ENCODE assay signal across 14 mouse cellular contexts in genomic region chr2:127919740-127920139, GRCm38 (mm10).
"Had no signal": no experiment of that assay in that cellular context is flagged by ENCODE, and none has a peak within 500 bp of the region (broad histone marks: within the 10 kb centered on the region; RNA-seq: fewer than 3 reads in every experiment).

No protein-coding gene starts in this region.

- H3K27me3 ChIP-seq: limb, embryonic 13.5 days; midbrain, embryonic 13.5 days had no signal

- H3K4me2 ChIP-seq: limb, embryonic 13.5 days; liver, embryonic 13.5 days; midbrain, embryonic 13.5 days had no signal

- H3K27ac ChIP-seq: limb, embryonic 10.5 days; limb, embryonic 13.5 days; liver, embryonic 13.5 days; midbrain, embryonic 10.5 days; midbrain, embryonic 13.5 days had no signal

- ATAC-seq: intestine, postnatal 0 days; midbrain, embryonic 13.5 days; midbrain, embryonic 16.5 days had no signal

- H3K4me3 ChIP-seq: limb, embryonic 10.5 days; limb, embryonic 13.5 days; liver, embryonic 13.5 days; megakaryocyte, embryonic 14.5 days; midbrain, embryonic 10.5 days; midbrain, embryonic 13.5 days; myocyte had no signal

- H3K9me3 ChIP-seq: limb, embryonic 10.5 days; limb, embryonic 13.5 days; liver, embryonic 13.5 days; megakaryocyte, embryonic 14.5 days; midbrain, embryonic 10.5 days; midbrain, embryonic 13.5 days had no signal

- DNase-seq: kidney, adult 8-10 months; kidney, postnatal 36 days; liver; liver, embryonic 13.5 days; thymus, adult 18-20 months; thymus, postnatal 36 days had no signal

- H3K9ac ChIP-seq: limb, embryonic 13.5 days; liver, embryonic 13.5 days; midbrain, embryonic 13.5 days had no signal

- H3K36me3 ChIP-seq: limb, embryonic 10.5 days; limb, embryonic 13.5 days; liver, embryonic 13.5 days; midbrain, embryonic 10.5 days; midbrain, embryonic 13.5 days had no signal
